Mouse (Mus musculus): ENCODE measurements around the gene Simc1. TPM values are rescaled to one million over a fixed set of nuclear protein-coding genes. Genes with fewer than 3 reads are reported as not detected.
"Not testable (repeated sequence)": the region's sequence is repeated elsewhere in the genome, so short reads cannot be mapped to it uniquely, and the experiment has no call there.

Gene Simc1
- 12.8 to 21.2 TPM (median 19.7 TPM) in 3 replicates for total RNA-seq (2017)

DNA sequence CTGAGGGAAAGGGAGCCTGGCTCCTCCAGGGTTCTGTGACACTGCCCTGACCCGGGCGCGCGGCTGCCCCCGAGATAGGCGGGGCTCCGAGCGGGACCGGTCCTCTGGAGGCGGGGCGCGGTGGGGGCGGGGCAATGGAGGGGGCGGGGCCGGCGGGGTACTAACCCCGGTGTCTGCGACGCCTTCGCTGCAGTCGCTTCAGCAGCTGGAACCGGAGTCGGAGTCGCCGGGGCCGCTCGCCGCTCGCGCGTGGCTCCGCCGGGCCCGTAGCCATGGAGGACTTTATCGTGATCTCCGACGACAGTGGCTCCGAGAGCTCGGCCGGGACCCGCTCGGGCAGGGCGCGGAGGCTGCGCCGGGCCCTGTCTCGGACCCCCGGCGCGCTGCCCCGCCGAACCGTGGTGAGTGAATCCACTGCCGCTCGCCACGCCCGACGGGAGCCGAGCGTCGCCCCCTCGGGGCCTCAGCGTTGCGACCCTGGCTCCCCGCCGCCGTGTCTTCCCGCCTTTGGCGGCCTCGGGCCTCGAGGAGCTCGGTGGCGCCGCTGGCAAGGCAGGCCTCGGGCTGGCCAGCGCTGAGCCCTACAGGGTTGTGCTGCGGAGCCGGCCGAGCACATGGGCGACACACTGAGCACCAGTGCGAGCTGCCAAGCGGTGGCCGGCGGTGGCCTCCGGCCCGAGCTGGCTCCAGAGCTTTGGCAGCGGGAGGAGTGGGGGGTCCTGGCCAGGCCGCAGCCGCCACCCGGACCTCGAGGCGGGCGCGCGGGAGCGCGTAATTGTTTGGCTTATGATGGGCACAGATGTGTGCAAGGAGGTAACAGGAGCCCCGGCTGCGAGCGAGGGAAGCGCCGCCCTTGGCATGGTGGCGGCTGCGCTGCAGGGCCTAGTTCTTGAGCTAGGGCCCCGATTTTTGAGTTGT is at the start of gene Simc1:
Gene Simc1 (plus strand): TSS at position 176 of the 918 bp plus-strand sequence.
- peak; percentile 89 for ATAC-seq (replicated peaks; ENCODE audit: insufficient number of reproducible peaks, low FRiP score, low TSS enrichment, poor library complexity, severe bottlenecking)

DNA sequence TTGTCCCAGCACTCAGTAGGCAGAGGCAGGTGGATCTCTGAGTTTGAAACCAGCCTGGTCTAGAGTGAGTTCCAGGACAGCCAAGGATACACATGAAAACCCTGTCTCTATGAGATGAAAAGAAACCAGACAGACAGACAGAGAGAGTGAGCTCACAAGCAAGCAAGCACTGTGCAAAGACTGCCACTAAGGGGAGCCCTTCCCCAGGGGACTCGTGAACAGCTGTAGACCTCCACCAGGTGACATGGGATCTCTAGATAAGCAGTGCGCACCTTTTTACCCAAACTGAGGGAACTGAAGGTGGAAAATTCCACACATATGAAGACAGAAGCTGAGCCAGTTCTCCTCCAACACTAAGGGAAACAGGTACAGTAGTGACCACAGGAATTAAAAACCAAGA is 46.5 kb upstream of the Simc1 start:
- ATAC-seq (replicated peaks; ENCODE audit: insufficient number of reproducible peaks, low FRiP score, low TSS enrichment, poor library complexity, severe bottlenecking), result no peak

DNA sequence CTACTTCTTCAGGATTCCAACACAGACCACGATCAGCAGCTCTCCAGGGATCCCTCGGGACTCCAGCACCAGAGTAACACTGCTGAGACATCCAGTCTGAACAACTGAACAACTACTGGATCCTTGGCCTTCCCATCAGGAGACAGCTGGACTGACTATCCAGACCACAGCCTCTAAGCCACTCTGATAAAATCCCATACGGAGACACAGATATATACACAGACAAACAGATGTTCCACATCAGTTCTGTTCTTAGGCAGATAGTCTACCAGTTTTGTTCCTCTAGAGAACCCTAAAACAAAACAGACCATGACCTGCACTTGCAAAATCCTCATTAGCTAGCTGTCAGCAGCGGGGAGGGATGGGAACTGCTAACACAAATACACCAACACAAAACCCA is 44.3 kb upstream of the Simc1 start:
- no peak for ATAC-seq (replicated peaks; ENCODE audit: insufficient number of reproducible peaks, low FRiP score, low TSS enrichment, poor library complexity, severe bottlenecking)

DNA sequence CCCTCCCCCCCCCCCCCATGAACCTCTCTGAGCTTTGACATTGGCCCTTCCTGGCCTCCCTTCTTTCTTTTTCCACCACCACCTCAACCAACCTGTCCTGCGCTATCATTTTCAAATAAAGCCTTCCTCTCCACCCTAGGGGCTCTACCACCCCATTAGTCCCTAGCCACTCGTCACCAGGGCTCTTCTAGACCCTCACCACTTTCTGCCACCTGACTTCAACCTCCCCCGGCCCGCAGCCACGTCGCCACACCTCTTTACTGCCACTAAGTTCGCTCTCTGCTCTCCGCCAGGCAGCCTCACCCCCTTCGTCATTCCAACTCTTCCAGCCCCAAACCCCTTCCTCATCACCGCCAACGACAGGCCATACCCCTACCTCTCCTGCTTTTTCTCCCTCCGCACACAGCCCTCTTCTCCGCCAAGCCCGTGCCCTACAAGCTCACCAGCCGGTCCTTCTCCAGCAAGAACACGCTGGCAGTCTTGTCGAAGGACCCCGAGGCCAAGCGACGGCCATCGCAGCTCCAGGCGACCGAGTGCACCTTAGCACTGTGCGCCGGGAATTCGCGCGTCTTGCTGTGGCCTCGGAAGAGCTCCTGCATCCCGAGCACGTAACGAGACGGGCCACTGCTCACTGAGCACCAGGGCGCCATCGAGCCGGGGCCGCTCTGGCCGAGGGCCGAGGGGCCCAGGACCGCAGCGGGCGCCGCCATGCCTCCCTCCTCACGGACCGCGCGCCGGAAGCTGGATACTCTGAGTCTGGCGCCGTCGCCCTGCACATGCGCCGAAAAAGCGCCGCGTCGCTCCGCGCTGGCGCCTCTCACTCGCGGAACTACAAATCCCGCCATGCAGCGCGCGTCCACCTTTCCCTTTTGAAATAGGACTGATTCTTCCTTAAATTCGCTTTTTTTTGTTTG is 35.2 kb upstream of the Simc1 start, which contains the start of gene Thoc3:
Gene Thoc3 (minus strand): TSS at position 752 of the 914 bp plus-strand sequence.
- ATAC-seq (replicated peaks; ENCODE audit: insufficient number of reproducible peaks, low FRiP score, low TSS enrichment, poor library complexity, severe bottlenecking), result peak; percentile 95

DNA sequence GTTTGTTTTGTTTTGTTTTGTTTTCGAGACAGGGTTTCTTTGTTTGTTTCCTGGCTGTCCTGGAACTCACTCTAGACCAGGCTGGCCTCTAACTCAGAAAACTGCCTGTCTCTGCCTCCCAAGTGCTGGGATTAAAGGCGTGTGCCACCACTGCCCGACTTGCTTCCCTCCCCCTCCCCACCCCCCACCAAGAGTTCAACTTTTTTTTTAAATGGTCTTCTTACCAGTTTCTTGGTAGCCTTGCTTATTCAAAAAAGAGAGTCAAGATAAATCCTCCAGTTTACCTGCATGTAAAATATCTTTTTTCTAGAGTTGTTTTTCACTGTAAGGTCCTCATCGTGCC is 34.6 kb upstream of the Simc1 start:
- ATAC-seq (replicated peaks; ENCODE audit: insufficient number of reproducible peaks, low FRiP score, low TSS enrichment, poor library complexity, severe bottlenecking), result no peak

DNA sequence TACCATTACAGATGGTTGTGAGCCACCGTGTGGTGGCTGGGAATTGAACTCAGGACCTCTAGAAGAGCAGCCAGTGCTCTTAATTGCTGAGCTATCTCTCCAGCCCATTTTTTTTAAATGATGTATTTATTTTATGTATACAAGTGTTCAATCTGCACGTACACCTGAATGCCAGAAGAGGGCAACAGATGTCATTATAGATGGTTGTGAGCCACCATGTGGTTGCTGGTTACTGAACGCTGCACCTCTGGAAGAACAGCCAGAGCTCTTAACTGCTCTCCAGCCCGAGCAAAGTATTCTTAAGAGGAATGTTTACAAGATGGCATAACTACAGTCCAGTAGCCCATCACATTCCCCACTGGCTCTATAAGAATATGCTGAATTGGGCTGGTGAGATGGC is 31.6 kb upstream of the Simc1 start:
- no peak for ATAC-seq (replicated peaks; ENCODE audit: insufficient number of reproducible peaks, low FRiP score, low TSS enrichment, poor library complexity, severe bottlenecking)

DNA sequence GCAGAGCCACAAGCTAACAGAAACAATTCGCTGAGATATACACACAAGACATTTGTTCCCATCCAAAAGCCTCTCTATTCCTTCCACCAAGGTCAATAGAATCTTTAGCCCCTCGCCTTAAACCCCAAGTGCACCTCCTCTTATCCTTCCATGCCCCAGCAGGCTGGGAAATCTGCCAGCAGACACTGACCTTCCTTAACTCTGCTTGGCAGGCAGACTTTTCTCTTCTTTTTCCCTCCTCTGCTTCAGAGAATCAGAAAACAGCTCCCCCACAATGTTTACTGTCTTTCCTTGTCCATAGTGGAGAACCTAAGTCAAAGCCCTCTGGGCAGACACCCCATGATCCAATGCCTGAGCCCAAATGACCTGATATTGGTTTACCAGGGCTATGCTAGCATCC is 28.6 kb upstream of the Simc1 start:
- ATAC-seq (replicated peaks; ENCODE audit: insufficient number of reproducible peaks, low FRiP score, low TSS enrichment, poor library complexity, severe bottlenecking), result no peak

DNA sequence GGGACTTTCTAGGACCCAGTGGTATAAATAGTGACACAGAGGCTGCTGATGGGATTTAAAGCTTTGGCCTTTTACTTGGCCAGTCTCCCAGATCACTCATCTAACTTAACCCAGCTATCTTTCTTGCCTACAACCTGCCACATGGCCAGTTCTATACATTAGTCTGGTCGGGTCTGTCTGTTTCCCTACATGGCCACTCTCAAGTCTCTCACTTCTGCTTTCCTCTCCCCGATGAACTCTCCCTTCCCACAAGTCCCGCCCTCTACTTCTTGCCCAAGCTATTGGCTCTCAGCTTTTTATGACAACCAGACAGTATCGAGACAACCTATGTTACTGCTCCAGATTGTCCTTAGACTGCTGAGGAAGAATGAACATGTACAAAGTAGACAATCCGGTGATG is 27.9 kb upstream of the Simc1 start:
- peak; percentile 94 for ATAC-seq (replicated peaks; ENCODE audit: insufficient number of reproducible peaks, low FRiP score, low TSS enrichment, poor library complexity, severe bottlenecking)

DNA sequence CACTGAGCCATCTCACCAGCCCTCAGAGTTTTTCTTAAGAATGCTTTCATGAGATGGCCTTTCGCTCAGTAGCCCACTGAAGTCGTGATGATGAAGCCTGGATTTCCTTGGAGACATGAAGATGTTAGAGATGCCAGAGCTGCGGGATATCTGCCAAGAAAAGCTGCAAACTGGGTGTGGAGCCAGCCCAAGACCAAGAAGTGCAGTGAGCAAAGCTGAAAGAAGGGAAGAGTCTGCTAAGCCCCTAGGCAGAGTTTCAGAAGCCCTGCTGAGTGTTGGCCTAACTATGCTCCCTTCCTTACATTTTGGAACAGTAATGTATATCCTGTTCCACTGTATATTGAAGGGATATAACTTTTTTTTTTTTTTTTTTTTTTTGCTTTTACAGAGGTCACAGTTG is 24.3 kb upstream of the Simc1 start:
- no peak for ATAC-seq (replicated peaks; ENCODE audit: insufficient number of reproducible peaks, low FRiP score, low TSS enrichment, poor library complexity, severe bottlenecking)

DNA sequence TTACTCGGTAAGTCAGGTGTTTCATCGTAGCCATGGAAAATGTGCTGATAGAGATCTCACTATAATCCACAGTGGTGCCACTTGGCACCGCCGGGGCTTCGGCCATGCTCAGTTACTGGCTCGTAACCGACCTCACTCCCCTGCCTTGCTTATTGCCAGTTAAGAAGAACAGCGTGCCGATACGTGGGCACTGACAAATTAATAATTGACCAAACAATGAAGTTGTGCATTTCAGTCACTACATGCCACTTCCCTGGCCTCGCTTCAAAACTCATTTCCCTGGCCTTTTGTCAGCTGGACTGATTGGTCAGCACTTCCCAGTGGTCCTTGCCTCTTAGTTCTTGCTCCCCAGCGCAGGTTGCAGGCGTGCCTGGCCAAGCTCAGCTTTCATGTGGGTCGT is 22.1 kb upstream of the Simc1 start:
- ATAC-seq (replicated peaks; ENCODE audit: insufficient number of reproducible peaks, low FRiP score, low TSS enrichment, poor library complexity, severe bottlenecking), result no peak

DNA sequence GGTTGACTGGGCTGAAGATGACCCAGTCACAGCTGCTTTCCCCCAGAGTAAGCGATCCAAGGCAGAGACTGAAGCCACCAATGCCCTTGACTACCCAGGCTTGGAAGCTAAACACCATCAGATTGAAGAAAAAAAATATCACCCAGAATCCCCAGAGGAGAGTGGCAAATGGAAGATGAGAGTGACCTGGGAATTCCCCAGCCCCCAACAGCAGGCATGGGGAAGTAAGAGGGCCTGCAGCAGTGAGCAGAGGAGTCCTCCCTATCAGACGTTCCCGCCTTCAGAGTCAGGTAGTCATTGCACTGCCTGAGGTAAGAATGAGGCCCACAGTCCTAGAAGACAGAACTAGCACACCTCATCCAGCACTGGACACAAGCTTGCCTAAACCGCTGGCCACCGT is 13.2 kb upstream of the Simc1 start:
- ATAC-seq (replicated peaks; ENCODE audit: insufficient number of reproducible peaks, low FRiP score, low TSS enrichment, poor library complexity, severe bottlenecking), result no peak

DNA sequence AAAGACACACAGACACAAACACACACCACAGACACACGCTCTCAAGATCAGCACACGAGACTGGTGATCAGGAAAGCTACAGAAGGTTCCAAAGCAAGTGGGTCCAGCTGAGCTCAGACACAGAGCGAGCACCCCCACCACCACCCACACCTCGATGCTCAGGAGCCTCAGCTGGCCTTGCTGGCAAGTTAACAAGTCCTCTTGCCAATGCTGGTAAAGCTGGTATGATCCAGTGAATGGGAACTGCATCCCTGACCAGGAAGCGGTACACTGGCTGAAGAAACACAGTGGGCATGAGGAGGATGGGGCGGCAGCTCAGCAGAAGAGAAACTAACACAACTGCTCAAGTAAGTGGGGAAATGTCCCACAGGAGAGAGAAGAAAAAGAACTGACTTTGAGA is 12.2 kb upstream of the Simc1 start:
- no peak for ATAC-seq (replicated peaks; ENCODE audit: insufficient number of reproducible peaks, low FRiP score, low TSS enrichment, poor library complexity, severe bottlenecking)

DNA sequence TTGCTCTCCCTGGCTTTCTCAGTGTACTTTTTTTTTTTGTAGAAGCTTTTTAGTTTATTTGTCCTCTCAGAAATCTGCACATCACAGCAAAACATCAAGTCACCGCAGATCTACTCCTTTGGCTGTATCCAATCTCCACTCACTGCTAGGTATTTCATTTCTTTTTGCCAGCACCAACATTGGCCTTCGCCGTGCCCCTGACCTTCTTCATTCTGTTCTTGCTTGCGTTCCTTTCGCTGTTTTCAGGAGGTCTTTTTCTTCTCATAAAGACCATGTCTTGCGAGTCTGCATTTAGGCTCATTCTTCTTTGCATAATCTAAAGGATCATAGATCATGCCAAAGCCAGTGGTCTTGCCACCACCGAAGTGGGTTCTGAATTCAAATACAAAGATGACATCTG is 4.0 kb upstream of the Simc1 start:
- not testable (repeated sequence) for ATAC-seq (replicated peaks; ENCODE audit: insufficient number of reproducible peaks, low FRiP score, low TSS enrichment, poor library complexity, severe bottlenecking)

DNA sequence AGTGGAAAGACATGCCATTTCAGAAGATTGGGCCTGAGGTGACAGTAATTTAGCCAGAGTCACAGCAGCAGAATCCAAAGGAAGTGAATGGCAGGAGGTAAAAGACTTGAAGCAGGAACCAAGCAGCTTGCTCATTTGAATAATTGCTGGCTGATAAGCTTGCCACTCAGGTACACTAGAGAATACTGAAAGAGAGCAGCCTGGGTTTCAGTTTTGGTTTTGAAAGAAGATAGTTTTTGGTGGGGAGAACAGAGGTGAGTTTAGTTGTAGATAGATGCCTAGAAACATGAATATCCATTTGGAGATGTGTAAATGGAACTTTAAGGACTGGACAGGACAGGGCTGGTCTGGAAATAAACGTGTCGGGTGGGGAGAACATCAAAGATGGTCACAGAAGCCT is 2.2 kb upstream of the Simc1 start:
- ATAC-seq (replicated peaks; ENCODE audit: insufficient number of reproducible peaks, low FRiP score, low TSS enrichment, poor library complexity, severe bottlenecking), result no peak

DNA sequence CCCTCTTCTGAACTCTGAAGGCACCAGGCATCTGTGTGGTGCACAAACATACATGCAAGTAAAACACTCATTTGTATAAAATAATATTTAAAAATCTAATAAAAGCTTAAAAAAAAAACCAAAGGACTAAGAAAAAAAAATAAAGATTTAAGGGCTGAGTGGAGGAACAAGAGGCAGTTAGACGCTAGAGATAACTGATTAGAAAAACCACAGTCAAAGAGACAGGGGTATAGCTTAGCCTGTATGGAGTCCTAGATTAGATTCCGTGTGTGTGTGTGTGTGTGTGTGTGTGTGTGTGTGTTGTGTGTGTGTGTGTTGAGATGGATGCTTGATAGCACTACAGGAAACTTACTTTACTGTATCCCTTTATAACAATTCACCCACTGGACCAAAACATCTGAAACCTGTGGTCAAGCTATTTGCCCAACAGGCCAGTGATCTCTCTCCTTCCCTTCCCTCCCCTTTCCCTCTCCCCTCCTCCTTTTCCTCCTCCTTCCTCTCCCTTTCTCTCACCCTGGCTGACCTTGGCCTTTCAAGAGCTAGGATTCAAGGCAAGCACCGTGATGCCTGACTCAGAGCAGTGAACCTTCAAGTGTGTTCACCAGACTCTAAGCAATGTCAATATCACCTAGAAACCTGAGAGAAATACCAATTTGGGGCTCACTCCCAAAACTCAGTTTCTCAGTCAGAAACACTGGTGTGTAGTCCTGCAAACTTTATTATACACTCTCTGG is 1.5 kb upstream of the Simc1 start:
- ATAC-seq (replicated peaks; ENCODE audit: insufficient number of reproducible peaks, low FRiP score, low TSS enrichment, poor library complexity, severe bottlenecking), result no peak

DNA sequence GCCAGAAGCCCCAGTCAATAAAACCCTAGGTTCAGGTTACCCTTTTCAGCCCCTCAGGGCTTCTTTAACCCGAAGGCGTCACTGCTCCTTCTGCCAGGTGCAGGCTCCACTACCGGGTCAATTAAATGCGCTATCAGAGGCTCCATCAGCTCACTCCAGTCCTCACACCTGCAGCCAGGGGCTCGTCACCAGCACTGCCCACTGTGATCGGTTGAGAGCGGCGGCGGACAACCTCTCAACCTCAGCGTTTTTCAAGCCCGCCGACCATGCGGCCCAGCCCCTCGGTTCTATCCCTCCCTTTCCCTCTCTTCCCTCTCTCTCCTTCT is 338 bp upstream of the Simc1 start:
- ATAC-seq (replicated peaks; ENCODE audit: insufficient number of reproducible peaks, low FRiP score, low TSS enrichment, poor library complexity, severe bottlenecking), result peak; percentile 42; the same call in 1 of the 2 replicates

DNA sequence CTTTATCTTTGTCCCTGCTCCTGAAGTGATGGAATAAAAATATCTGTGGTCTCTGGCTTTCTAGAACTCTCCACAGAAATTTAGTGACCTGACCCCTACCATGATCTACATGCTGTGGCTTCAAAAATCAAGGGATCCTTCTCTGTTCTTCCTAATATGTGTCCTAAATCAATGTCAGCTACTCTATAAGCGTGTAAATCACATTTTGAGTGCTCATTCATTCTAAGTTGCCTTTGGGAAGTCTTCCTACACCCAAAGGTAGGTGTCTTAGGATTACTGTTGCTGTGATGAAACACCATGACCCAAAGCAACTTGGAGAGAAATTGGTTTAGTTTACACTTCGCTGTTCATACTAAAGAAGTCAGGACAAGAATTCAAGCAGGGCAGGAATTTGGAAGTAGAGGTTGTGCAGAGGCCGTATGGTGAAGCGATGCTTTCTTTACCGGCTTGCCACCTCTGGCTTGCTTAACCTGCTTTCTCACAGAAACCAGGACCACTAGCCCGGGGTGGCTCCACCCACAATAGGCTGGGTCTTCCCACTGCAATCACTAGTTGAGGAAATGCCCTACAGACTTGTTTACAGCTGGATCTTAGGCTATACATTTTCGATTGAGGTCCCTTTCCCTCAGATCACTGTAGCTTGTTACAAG is 1.2 kb downstream of the Simc1 start:
- no peak for ATAC-seq (replicated peaks; ENCODE audit: insufficient number of reproducible peaks, low FRiP score, low TSS enrichment, poor library complexity, severe bottlenecking)

DNA sequence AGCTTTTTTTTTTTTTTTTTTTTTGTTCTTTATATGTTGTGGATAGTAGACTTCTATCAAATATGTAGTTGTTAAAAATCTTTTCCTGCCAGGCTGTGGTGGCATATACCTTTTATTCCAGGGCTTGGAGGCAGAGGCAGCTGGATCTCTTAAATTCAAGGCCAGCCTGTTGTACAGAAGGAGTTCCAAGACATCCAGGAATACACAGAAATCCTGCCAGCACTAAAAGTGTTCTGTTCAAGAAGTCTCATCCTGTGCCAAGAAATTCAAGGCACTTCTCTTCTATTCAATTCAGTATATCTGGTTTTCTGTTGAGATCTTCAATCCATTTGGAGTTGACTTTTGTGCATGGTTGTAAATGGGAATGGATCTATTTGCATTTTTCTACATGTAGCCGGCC is 2.3 kb downstream of the Simc1 start:
- ATAC-seq (replicated peaks; ENCODE audit: insufficient number of reproducible peaks, low FRiP score, low TSS enrichment, poor library complexity, severe bottlenecking), result no peak

DNA sequence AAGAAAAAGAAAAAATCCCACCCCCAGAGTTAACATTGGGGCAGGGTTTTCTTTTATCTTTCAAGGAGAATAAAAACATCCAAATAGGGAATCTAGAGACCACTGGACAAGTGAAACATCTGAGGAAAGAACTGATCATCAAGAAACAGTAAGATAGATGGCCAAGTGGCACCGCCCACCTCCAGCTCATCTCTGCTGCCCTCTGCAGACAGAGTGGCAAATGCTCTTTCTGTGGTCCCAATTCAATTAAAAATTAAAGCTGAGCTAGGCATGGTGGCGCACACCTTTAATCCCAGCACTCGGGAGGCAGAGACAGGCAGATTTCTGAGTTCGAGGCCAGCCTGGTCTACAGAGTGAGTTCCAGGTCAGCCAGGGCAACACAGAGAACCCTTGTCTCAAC is 16.6 kb downstream of the Simc1 start:
- ATAC-seq (replicated peaks; ENCODE audit: insufficient number of reproducible peaks, low FRiP score, low TSS enrichment, poor library complexity, severe bottlenecking), result no peak

Data from monocyte, adult 5-6 weeks (primary cell).